Mouse (Mus musculus): ENCODE measurements around the gene Olfr588-ps1. TPM values are rescaled to one million over a fixed set of nuclear protein-coding genes. Genes with fewer than 3 reads are reported as not detected.

Olfr588-ps1 gene
- 0.12 TPM for polyA plus RNA-seq (2017; shearing (Covaris generic))

GRCm38 (mm10) chr7:103140579-103140978, at the start of gene Olfr588-ps1:
Gene Olfr588-ps1, plus strand, starts transcription at chr7:103140879.

GRCm38 (mm10) chr7:103097420-103097819, 43.3 kb upstream of the Olfr588-ps1 start, which contains the start of gene Olfr585:
Gene Olfr585, plus strand, starts transcription at chr7:103097720.

GRCm38 (mm10) chr7:103125538-103125937, 15.1 kb upstream of the Olfr588-ps1 start, which contains the start of gene Olfr586:
Gene Olfr586, minus strand, starts transcription at chr7:103125638.

GRCm38 (mm10) chr7:103156256-103156655, 15.6 kb downstream of the Olfr588-ps1 start, which contains the start of gene Olfr589:
Gene Olfr589, minus strand, starts transcription at chr7:103156356.

GRCm38 (mm10) chr7:103178240-103178639, 37.6 kb downstream of the Olfr588-ps1 start, which contains the start of gene Olfr591:
Gene Olfr591, minus strand, starts transcription at chr7:103178340.

GRCm38 (mm10) chr7:103184503-103184902, 43.8 kb downstream of the Olfr588-ps1 start, which contains the start of gene Olfr592:
Gene Olfr592, plus strand, starts transcription at chr7:103184803.

Other genes starting within 250 kb of the Olfr588-ps1 start
- not detected for gene Olfr569, start 250.0 kb upstream of the Olfr588-ps1 start, polyA plus RNA-seq (2017; shearing (Covaris generic))
- not detected for gene Olfr570, start 246.3 kb upstream of the Olfr588-ps1 start, polyA plus RNA-seq (2017; shearing (Covaris generic))
- not detected for gene Olfr571, start 223.3 kb upstream of the Olfr588-ps1 start, polyA plus RNA-seq (2017; shearing (Covaris generic))
- gene Olfr572, start 216.5 kb upstream of the Olfr588-ps1 start, polyA plus RNA-seq (2017; shearing (Covaris generic)): not detected
- 0.66 TPM for gene Olfr573-ps1, start 198.3 kb upstream of the Olfr588-ps1 start, polyA plus RNA-seq (2017; shearing (Covaris generic))
- gene Olfr574, start 192.4 kb upstream of the Olfr588-ps1 start, polyA plus RNA-seq (2017; shearing (Covaris generic)): not detected
- not detected for gene Olfr575, start 182.1 kb upstream of the Olfr588-ps1 start, polyA plus RNA-seq (2017; shearing (Covaris generic))
- not detected for gene Olfr576, start 178.2 kb upstream of the Olfr588-ps1 start, polyA plus RNA-seq (2017; shearing (Covaris generic))
- gene Olfr577, start 164.9 kb upstream of the Olfr588-ps1 start, polyA plus RNA-seq (2017; shearing (Covaris generic)): not detected
- not detected for gene Olfr578, start 151.6 kb upstream of the Olfr588-ps1 start, polyA plus RNA-seq (2017; shearing (Covaris generic))
- not detected for gene Olfr582, start 102.9 kb upstream of the Olfr588-ps1 start, polyA plus RNA-seq (2017; shearing (Covaris generic))
- gene Olfr583, start 89.6 kb upstream of the Olfr588-ps1 start, polyA plus RNA-seq (2017; shearing (Covaris generic)): not detected
- not detected for gene Olfr584, start 59.0 kb upstream of the Olfr588-ps1 start, polyA plus RNA-seq (2017; shearing (Covaris generic))
- not detected for gene Olfr585, start 43.2 kb upstream of the Olfr588-ps1 start, polyA plus RNA-seq (2017; shearing (Covaris generic))
- not detected for gene Olfr586, start 15.2 kb upstream of the Olfr588-ps1 start, polyA plus RNA-seq (2017; shearing (Covaris generic))
- not detected for gene Olfr589, start 15.5 kb downstream of the Olfr588-ps1 start, polyA plus RNA-seq (2017; shearing (Covaris generic))
- gene Olfr591, start 37.5 kb downstream of the Olfr588-ps1 start, polyA plus RNA-seq (2017; shearing (Covaris generic)): not detected
- gene Olfr592, start 43.9 kb downstream of the Olfr588-ps1 start, polyA plus RNA-seq (2017; shearing (Covaris generic)): not detected
- not detected for gene Olfr593, start 71.0 kb downstream of the Olfr588-ps1 start, polyA plus RNA-seq (2017; shearing (Covaris generic))
- 0.21 TPM for gene Olfr594, start 76.1 kb downstream of the Olfr588-ps1 start, polyA plus RNA-seq (2017; shearing (Covaris generic))
- not detected for gene Usp17ld, start 111.6 kb downstream of the Olfr588-ps1 start, polyA plus RNA-seq (2017; shearing (Covaris generic))
- not detected for gene Olfr596, start 164.8 kb downstream of the Olfr588-ps1 start, polyA plus RNA-seq (2017; shearing (Covaris generic))
- gene Olfr597, start 175.4 kb downstream of the Olfr588-ps1 start, polyA plus RNA-seq (2017; shearing (Covaris generic)): 0.25 TPM
- gene Olfr598, start 182.7 kb downstream of the Olfr588-ps1 start, polyA plus RNA-seq (2017; shearing (Covaris generic)): not detected
- gene Olfr599, start 195.0 kb downstream of the Olfr588-ps1 start, polyA plus RNA-seq (2017; shearing (Covaris generic)): not detected
- gene Olfr600, start 208.8 kb downstream of the Olfr588-ps1 start, polyA plus RNA-seq (2017; shearing (Covaris generic)): not detected
- gene Olfr601, start 221.8 kb downstream of the Olfr588-ps1 start, polyA plus RNA-seq (2017; shearing (Covaris generic)): not detected
- not detected for gene Olfr603, start 245.3 kb downstream of the Olfr588-ps1 start, polyA plus RNA-seq (2017; shearing (Covaris generic))